Mouse (Mus musculus): Measurements from ENCODE around the gene Polr1b. TPM values are rescaled to one million over a fixed set of nuclear protein-coding genes. Genes with fewer than 3 reads are reported as not detected.

Polr1b gene
- polyA plus RNA-seq, 1 experiment from 2014 or later, result 33.6 TPM

DNA sequence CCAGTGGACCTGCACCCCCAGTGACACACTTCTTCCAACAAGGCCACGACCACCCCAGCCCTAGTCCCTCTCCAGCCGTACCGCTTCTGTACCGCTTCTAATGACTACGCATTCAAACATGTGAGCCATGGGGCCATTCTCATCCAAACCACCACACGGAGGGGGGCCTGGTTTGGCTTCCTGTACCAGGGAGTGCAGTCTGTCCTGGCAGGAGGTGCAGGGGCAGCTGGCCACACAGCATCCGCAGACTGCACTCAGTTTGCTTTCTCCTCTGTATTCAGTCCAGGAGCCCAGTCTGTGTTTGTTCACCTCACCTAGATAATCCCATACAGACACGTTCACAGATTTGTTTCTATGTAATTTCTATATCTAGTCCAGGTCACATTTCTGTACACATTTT lies 21.2 kb downstream of the Polr1b start:
- H3K27me3 ChIP-seq, result no peaks in the 10 kb centered on the region
- ATAC-seq (ENCODE audit: insufficient number of reproducible peaks, insufficient read depth, low FRiP score, low TSS enrichment), result no peak
- no peak overlapping the region for H3K4me3 ChIP-seq
- no peak overlapping the region for H3K9ac ChIP-seq
- WGBS, result 94% methylated on average over 8 of the region's 8 CpGs
- H3K4me1 ChIP-seq, result no peaks in the 10 kb centered on the region
- H3K4me2 ChIP-seq (replicated peaks), result no peak overlapping the region
- no peak overlapping the region for H3K27ac ChIP-seq
- H3K9me3 ChIP-seq, result no peaks in the 10 kb centered on the region
- peaks cover 90% of the 10 kb centered on the region for H3K36me3 ChIP-seq

DNA sequence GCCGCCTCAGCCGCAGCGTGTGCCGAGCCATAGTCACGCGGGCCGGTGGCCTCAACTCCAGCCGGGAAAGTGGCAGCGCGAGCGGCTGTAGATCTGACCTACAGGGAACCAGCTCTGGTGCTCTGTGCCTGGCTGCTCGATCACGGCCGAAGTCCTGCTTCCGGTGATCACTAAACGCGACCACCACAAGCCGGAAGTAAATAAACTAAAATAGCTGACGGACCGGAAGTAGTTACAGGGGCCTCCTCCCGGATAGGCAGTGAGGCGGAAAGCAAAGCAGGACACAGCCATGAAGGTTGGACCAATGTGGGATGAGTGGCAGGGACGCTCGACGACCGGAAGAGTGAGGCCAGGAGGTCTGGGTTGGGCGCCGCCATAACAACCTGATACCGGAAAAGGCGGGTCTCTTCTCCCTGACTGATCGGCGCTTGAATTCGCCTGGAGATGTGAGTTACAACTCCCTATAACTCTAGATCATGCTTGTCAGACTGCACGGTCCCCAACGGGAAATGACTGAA lies 28.7 kb downstream of the Polr1b start, which contains the start of gene Chchd5:
Gene Chchd5, plus strand, starts transcription at position 289 of the 518 bp plus-strand sequence.
- peak; percentile 99 for ATAC-seq (ENCODE audit: insufficient number of reproducible peaks, insufficient read depth, low FRiP score, low TSS enrichment)
- Histone ChIP-seq H3K27me3 (no peaks in the 10 kb centered on the region), H3K9ac (peak within 1 kb of the TSS; percentile 75), H3K9me3 (0 out of 2 replicates have a peak, but pooled peaks cover 7% of the 10 kb centered on the region), H3K4me3 (peak within 1 kb of the TSS; percentile 66), H3K4me1 (peaks cover 7% of the 10 kb centered on the region), H3K4me2 (replicated peaks) (peak within 1 kb of the TSS; percentile 75), H3K27ac (peak within 1 kb of the TSS; percentile 91), H3K36me3 (peaks cover 52% of the 10 kb centered on the region)
- WGBS, result under 1% methylated on average over 35 of the region's 35 CpGs

DNA sequence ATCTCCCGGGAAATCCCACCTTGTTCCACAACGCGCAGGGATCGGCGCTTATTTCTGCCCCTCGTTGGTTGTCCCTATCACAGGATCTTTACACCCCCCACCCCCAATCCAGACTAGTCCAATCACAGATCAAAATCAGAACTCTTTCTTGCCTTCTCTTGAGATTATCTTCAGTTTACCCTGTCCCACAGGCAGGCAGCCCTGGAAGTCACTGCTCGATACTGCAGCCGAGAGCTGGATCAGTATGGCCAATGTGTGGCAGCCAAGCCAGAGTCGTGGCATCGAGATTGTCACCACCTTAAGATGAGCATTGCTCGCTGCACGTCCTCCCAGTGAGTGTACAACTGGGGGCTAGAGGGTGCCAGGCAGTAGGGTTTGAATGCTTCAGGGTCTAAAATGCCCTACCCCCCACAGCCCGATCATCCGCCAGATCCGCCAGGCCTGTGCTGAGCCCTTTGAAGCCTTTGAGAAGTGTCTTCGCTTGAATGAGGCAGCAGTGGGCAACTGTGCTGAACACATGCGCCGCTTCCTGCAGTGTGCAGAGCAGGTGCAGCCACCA lies 29.3 kb downstream of the Polr1b start:
- peaks cover 46% of the 10 kb centered on the region for H3K36me3 ChIP-seq
- peak; percentile 25; the same call in 1 of the 2 replicates for ATAC-seq (ENCODE audit: insufficient number of reproducible peaks, insufficient read depth, low FRiP score, low TSS enrichment)

DNA sequence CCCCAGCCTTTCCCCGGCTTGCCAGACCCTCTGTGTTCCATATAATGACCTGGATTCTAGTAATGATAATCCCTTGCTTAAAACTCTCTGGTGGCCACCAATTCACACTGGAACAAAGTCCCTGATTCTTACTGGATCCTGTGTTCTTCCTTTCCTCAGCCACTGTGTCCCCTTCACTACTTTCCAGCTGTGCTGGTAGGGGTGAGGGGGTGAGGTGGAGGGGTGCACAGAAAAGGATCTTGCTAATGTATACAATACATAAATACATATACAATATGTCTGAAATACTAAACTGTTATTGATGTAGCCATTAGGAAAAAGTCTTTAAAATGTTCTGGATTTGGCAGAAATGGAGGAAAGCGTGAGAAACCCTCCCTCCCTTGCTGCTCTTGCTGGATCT lies 30.0 kb downstream of the Polr1b start:
- Histone ChIP-seq H3K4me3 (peak overlapping the region; percentile 66; the same call in 1 of the 2 replicates), H3K4me2 (replicated peaks) (peak overlapping the region; percentile 75), H3K9me3 (0 out of 2 replicates have a peak, but pooled peaks cover 7% of the 10 kb centered on the region), H3K4me1 (peaks cover 7% of the 10 kb centered on the region), H3K27ac (no peak overlapping the region), H3K27me3 (no peaks in the 10 kb centered on the region), H3K9ac (0 out of 2 replicates have a peak overlapping the region, but pooled peaks have one; percentile 45), H3K36me3 (peaks cover 39% of the 10 kb centered on the region)
- 94% methylated on average over 2 of the region's 2 CpGs for WGBS
- ATAC-seq (ENCODE audit: insufficient number of reproducible peaks, insufficient read depth, low FRiP score, low TSS enrichment), result no peak

More for the DNA sequence above, 29.3 kb downstream of the Polr1b start:
- H3K9me3 ChIP-seq, result 0 out of 2 replicates have a peak, but pooled peaks cover 7% of the 10 kb centered on the region
- peak overlapping the region; percentile 75 for H3K4me2 ChIP-seq (replicated peaks)
- no peaks in the 10 kb centered on the region for H3K27me3 ChIP-seq
- H3K9ac ChIP-seq, result peak overlapping the region; percentile 45
- H3K4me1 ChIP-seq, result peaks cover 7% of the 10 kb centered on the region
- peak overlapping the region; percentile 66 for H3K4me3 ChIP-seq
- peak overlapping the region; percentile 91 for H3K27ac ChIP-seq
- 39% methylated on average over 18 of the region's 18 CpGs for WGBS

- 93% methylated on average over 7 of the region's 7 CpGs for WGBS
- H3K4me2 ChIP-seq (replicated peaks), result no peak overlapping the region
- ATAC-seq (ENCODE audit: insufficient number of reproducible peaks, insufficient read depth, low FRiP score, low TSS enrichment), result no peak
Measured at GRCm38 (mm10) chr2:129132231-129132630, 31.4 kb downstream of the Polr1b start.

GRCm38 (mm10) chr2:129133006-129133805 lies 32.4 kb downstream of the Polr1b start:
- Histone ChIP-seq H3K27ac (no peak overlapping the region), H3K4me2 (replicated peaks) (no peak overlapping the region), H3K36me3 (peaks cover 22% of the 10 kb centered on the region), H3K4me1 (peaks cover 7% of the 10 kb centered on the region), H3K9me3 (0 out of 2 replicates have a peak, but pooled peaks cover 7% of the 10 kb centered on the region), H3K27me3 (no peaks in the 10 kb centered on the region), H3K4me3 (no peak overlapping the region), H3K9ac (no peak overlapping the region)
- no peak for ATAC-seq (ENCODE audit: insufficient number of reproducible peaks, insufficient read depth, low FRiP score, low TSS enrichment)
- 96% methylated on average over 14 of the region's 14 CpGs for WGBS

More at GRCm38 (mm10) chr2:129132231-129132630, 31.4 kb downstream of the Polr1b start:
- Histone ChIP-seq H3K27ac (no peak overlapping the region), H3K9me3 (0 out of 2 replicates have a peak, but pooled peaks cover 7% of the 10 kb centered on the region), H3K27me3 (no peaks in the 10 kb centered on the region), H3K36me3 (peaks cover 27% of the 10 kb centered on the region), H3K4me1 (peaks cover 7% of the 10 kb centered on the region), H3K4me3 (no peak overlapping the region), H3K9ac (no peak overlapping the region)

DNA sequence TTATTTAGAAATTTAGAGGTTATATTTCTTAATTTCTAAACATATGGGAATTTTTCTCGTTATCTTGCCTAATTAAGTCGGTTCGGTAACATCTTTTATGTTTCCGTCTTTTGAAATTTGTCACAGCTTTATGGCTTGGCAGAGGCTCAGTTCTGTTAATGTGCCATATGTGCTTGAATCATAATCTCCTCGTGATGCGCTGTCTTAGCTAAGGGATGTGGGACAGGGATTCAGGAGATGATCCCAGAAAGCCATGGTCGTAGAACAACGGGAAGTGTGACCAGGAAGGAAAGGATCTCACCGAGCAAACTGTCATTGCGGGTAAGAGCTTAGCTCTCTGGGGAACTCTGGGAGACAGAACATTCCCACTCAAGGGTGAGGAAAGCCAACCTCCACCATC lies 39.1 kb downstream of the Polr1b start:
- no peak overlapping the region for H3K4me2 ChIP-seq (replicated peaks)
- no peak overlapping the region for H3K27ac ChIP-seq
- H3K9me3 ChIP-seq, result no peaks in the 10 kb centered on the region
- no peaks in the 10 kb centered on the region for H3K4me1 ChIP-seq
- no peaks in the 10 kb centered on the region for H3K36me3 ChIP-seq
- WGBS, result 88% methylated on average over 10 of the region's 10 CpGs
- no peak for ATAC-seq (ENCODE audit: insufficient number of reproducible peaks, insufficient read depth, low FRiP score, low TSS enrichment)
- no peak overlapping the region for H3K4me3 ChIP-seq
- H3K27me3 ChIP-seq, result 0 out of 2 replicates have a peak, but pooled peaks cover 2% of the 10 kb centered on the region
- no peak overlapping the region for H3K9ac ChIP-seq

GRCm38 (mm10) chr2:129148836-129149235 lies 48.0 kb downstream of the Polr1b start:
- Histone ChIP-seq H3K4me2 (replicated peaks) (no peak overlapping the region), H3K36me3 (no peaks in the 10 kb centered on the region), H3K4me1 (no peaks in the 10 kb centered on the region), H3K9me3 (no peaks in the 10 kb centered on the region), H3K9ac (no peak overlapping the region), H3K27me3 (0 out of 2 replicates have a peak, but pooled peaks cover 2% of the 10 kb centered on the region), H3K4me3 (no peak overlapping the region), H3K27ac (no peak overlapping the region)
- ATAC-seq (ENCODE audit: insufficient number of reproducible peaks, insufficient read depth, low FRiP score, low TSS enrichment), result no peak
- 56% methylated on average over 2 of the region's 2 CpGs for WGBS

GRCm38 (mm10) chr2:129150386-129150785 lies 49.6 kb downstream of the Polr1b start:
- ATAC-seq (ENCODE audit: insufficient number of reproducible peaks, insufficient read depth, low FRiP score, low TSS enrichment), result no peak
- Histone ChIP-seq H3K27me3 (no peaks in the 10 kb centered on the region), H3K9me3 (no peaks in the 10 kb centered on the region), H3K36me3 (no peaks in the 10 kb centered on the region), H3K9ac (no peak overlapping the region), H3K27ac (no peak overlapping the region), H3K4me3 (no peak overlapping the region), H3K4me1 (no peaks in the 10 kb centered on the region), H3K4me2 (replicated peaks) (no peak overlapping the region)
- 85% methylated on average over 5 of the region's 5 CpGs for WGBS

DNA sequence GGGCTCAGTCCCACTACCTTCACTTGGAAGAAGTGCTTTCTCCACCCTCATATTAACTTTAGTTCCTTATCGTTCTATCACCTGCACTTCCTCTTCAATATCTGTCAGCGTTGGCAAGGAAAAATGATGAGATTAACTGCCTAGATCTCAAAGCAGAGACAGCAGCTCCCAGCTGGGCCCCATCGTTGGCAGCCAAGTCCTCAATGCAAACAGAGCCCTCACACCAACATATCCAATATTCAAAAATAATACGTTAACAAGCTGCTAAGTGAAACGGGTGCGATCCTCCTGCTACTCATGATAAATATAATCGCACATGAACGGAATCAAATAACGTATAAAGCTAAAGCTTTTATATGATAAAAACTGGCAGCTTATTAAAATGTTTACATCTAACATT lies 50.3 kb downstream of the Polr1b start:
- H3K4me3 ChIP-seq, result no peak overlapping the region
- ATAC-seq (ENCODE audit: insufficient number of reproducible peaks, insufficient read depth, low FRiP score, low TSS enrichment), result no peak
- no peak overlapping the region for H3K27ac ChIP-seq
- H3K4me1 ChIP-seq, result no peaks in the 10 kb centered on the region
- no peak overlapping the region for H3K9ac ChIP-seq
- 86% methylated on average over 9 of the region's 9 CpGs for WGBS
- no peak overlapping the region for H3K4me2 ChIP-seq (replicated peaks)
- H3K27me3 ChIP-seq, result no peaks in the 10 kb centered on the region
- no peaks in the 10 kb centered on the region for H3K9me3 ChIP-seq
- no peaks in the 10 kb centered on the region for H3K36me3 ChIP-seq

DNA sequence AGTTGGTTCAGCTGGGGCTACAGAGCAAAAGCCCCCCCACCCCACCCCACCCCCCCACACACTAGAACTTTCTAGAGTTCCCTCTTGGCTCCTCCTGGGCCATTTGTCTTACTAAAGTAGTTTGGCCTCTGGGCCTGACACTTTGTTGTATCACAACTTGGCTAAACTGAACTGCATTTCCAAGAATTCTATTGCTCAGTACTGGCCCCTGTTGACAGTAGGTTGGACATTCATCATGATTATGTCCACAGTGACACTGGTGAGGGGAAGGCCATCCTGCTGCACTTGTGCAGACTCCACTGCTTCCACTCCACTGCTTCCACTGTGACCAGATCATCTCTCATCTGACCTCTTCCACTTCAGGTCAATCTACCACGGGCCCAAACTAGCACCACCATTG lies 52.0 kb downstream of the Polr1b start:
- no peaks in the 10 kb centered on the region for H3K9me3 ChIP-seq
- H3K4me3 ChIP-seq, result no peak overlapping the region
- 82% methylated on average over 1 of the region's 1 CpGs for WGBS
- H3K4me2 ChIP-seq (replicated peaks), result no peak overlapping the region
- no peak overlapping the region for H3K27ac ChIP-seq
- no peaks in the 10 kb centered on the region for H3K4me1 ChIP-seq
- no peaks in the 10 kb centered on the region for H3K27me3 ChIP-seq
- ATAC-seq (ENCODE audit: insufficient number of reproducible peaks, insufficient read depth, low FRiP score, low TSS enrichment), result no peak
- no peaks in the 10 kb centered on the region for H3K36me3 ChIP-seq
- no peak overlapping the region for H3K9ac ChIP-seq

Measured in embryonic facial prominence, embryonic 12.5 days (tissue).